Mouse (Mus musculus) heart, embryonic 13.5 days (tissue): Measurements from ENCODE around the gene Samd4. TPM values are rescaled to one million over a fixed set of nuclear protein-coding genes. Genes with fewer than 3 reads are reported as not detected.

Source experiments
- ATAC-seq: fragments of 200-750 bp; cut with Nextera tagmentation; 2 replicates; pipeline ENCODE4 v1.8.0; 2017; ENCODE audit warnings: moderate TSS enrichment; ENCODE audit not compliant: insufficient number of reproducible peaks, low FRiP score, low TSS enrichment; ENCODE audit errors: extremely low read depth
- H3K27ac ChIP-seq: fragments of 300-500 bp; sonication (generic); replicated peaks from 2 replicates; pipeline ENCODE4 v1.5.1; 2015; ENCODE audit warnings: moderate library complexity, mild to moderate bottlenecking, inconsistent platforms
- H3K27me3 ChIP-seq: fragments of 300-500 bp; sonication (generic); replicated peaks from 2 replicates; pipeline ENCODE4 v1.6.1; 2015; ENCODE audit warnings: mild to moderate bottlenecking, inconsistent platforms
- H3K36me3 ChIP-seq: fragments of 300-500 bp; sonication (generic); 2 replicates; pipeline ENCODE4 v1.6.1; 2015; ENCODE audit warnings: mild to moderate bottlenecking, inconsistent platforms
- H3K4me1 ChIP-seq: fragments of 300-500 bp; sonication (generic); 2 replicates; pipeline ENCODE4 v1.6.1; 2015; ENCODE audit warnings: inconsistent platforms
- H3K4me2 ChIP-seq: fragments of 300-500 bp; sonication (generic); 2 replicates; pipeline ENCODE4 v1.6.1; 2015; ENCODE audit warnings: inconsistent platforms, mild to moderate bottlenecking, moderate library complexity
- H3K4me3 ChIP-seq: fragments of 300-500 bp; sonication (generic); 2 replicates; pipeline ENCODE4 v1.5.1; 2015; ENCODE audit warnings: moderate library complexity, mild to moderate bottlenecking, inconsistent platforms
- H3K9ac ChIP-seq: fragments of 300-500 bp; sonication (generic); 2 replicates; pipeline ENCODE4 v1.6.1; 2015; ENCODE audit warnings: inconsistent platforms, mild to moderate bottlenecking, moderate library complexity
- H3K9me3 ChIP-seq: fragments of 300-500 bp; sonication (generic); 2 replicates; pipeline ENCODE4 v1.6.1; 2016; ENCODE audit warnings: inconsistent platforms
- WGBS: fragments of 180-500 bp; shearing (Covaris S2); methylation state at CpG from one replicate; pipeline ENCODE4 v1.1.7; 2015; ENCODE audit warnings: mixed read lengths; 5-methylcytosine and 5-hydroxymethylcytosine counted together
- polyA plus RNA-seq: library from polyadenylated mRNA; unstranded; fragments of >200 nt; fragmentation: Nextera tagmentation; extraction: Ambion mirVana; gene quantifications from 2 replicates; pipeline ENCODE4 v1.2.1, GENCODE M21; 2015

The Samd4 gene
- polyA plus RNA-seq, 1 experiment from 2014 or later: 13.4 TPM

- no peak for ATAC-seq
- peak overlapping the region; percentile 54; the same call in 1 of the 2 replicates for H3K27ac ChIP-seq
- H3K9me3 ChIP-seq: no peaks in the 10 kb centered on the region
- no peaks in the 10 kb centered on the region for H3K27me3 ChIP-seq
- 24% methylated on average over 9 of the region's 9 CpGs for WGBS
- peaks cover 68% of the 10 kb centered on the region for H3K4me1 ChIP-seq
- H3K9ac ChIP-seq: no peak overlapping the region
- H3K4me3 ChIP-seq: no peak overlapping the region
- H3K4me2 ChIP-seq: no peak overlapping the region
- peaks cover 10% of the 10 kb centered on the region; the same call in 1 of the 2 replicates for H3K36me3 ChIP-seq
Measured at GRCm38 (mm10) chr14:46955574-46956043, 73.0 kb downstream of the Samd4 start.

- H3K9ac ChIP-seq: no peak overlapping the region
- peaks cover 10% of the 10 kb centered on the region; the same call in 1 of the 2 replicates for H3K36me3 ChIP-seq
- no peaks in the 10 kb centered on the region for H3K9me3 ChIP-seq
- H3K4me3 ChIP-seq: no peak overlapping the region
- 54% methylated on average over 7 of the region's 7 CpGs for WGBS
- ATAC-seq: no peak
- H3K27ac ChIP-seq: peak overlapping the region; percentile 54; the same call in 1 of the 2 replicates
- no peaks in the 10 kb centered on the region for H3K27me3 ChIP-seq
- peaks cover 63% of the 10 kb centered on the region for H3K4me1 ChIP-seq
- H3K4me2 ChIP-seq: no peak overlapping the region
Measured at GRCm38 (mm10) chr14:46956121-46956520, 73.5 kb downstream of the Samd4 start.

DNA sequence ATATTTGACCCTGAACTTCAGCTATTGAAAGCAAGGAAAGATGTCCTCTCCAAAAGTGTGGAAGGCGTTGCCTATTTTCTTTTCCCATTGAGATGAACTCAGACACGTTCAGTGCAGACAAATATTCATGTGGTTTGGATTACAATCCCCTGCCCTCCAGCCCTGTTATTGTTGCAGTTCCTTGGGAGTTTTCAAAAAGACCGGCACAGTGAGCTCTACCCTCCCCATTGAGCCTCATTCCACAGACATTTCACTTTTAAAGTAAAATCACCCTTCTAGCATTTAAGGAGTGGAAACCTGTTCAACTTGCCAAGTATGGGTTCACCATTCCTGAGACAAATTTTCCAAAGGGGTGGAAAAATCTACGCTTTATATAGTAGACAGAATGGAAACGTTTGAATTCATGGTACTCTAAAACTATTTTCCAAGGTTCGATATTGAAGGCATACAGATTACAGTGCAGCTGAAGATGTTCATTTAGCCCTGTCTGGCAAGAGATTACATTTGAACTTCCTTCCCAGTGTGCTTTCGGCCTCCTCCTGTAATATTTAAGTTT is 76.6 kb downstream of the Samd4 start:
- Histone ChIP-seq H3K4me1 (peaks cover 38% of the 10 kb centered on the region), H3K4me2 (no peak overlapping the region), H3K27me3 (no peaks in the 10 kb centered on the region), H3K4me3 (no peak overlapping the region), H3K36me3 (peaks cover 10% of the 10 kb centered on the region; the same call in 1 of the 2 replicates), H3K27ac (no peak overlapping the region), H3K9me3 (no peaks in the 10 kb centered on the region), H3K9ac (no peak overlapping the region)
- WGBS: 72% methylated on average over 7 of the region's 7 CpGs
- ATAC-seq: no peak

GRCm38 (mm10) chr14:46959831-46960230 is 77.2 kb downstream of the Samd4 start:
- H3K27ac ChIP-seq: no peak overlapping the region
- peaks cover 10% of the 10 kb centered on the region; the same call in 1 of the 2 replicates for H3K36me3 ChIP-seq
- H3K4me3 ChIP-seq: no peak overlapping the region
- ATAC-seq: no peak
- H3K27me3 ChIP-seq: no peaks in the 10 kb centered on the region
- WGBS: 75% methylated on average over 2 of the region's 2 CpGs
- H3K4me2 ChIP-seq: no peak overlapping the region
- peaks cover 38% of the 10 kb centered on the region for H3K4me1 ChIP-seq
- H3K9ac ChIP-seq: no peak overlapping the region
- no peaks in the 10 kb centered on the region for H3K9me3 ChIP-seq

DNA sequence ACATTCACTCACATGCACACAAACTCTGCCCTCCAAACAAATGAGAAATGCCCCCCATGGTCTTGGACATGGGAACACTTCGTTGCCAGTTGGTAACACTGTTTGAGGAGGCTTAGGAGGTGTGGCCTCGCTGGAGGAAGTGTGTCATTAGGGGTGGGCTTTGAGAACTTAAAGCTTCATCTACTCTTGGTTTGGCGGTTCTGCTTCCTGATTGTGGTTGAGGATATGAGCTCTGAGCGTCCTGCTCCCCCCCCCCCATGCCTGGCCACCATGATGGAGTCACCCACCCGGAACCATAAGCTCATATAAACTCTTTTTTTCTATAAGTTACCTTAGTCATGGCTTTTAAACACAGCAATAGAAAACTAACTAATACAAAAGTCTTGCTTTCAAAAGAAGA is 80.2 kb downstream of the Samd4 start:
- H3K4me3 ChIP-seq: no peak overlapping the region
- ATAC-seq: no peak

DNA sequence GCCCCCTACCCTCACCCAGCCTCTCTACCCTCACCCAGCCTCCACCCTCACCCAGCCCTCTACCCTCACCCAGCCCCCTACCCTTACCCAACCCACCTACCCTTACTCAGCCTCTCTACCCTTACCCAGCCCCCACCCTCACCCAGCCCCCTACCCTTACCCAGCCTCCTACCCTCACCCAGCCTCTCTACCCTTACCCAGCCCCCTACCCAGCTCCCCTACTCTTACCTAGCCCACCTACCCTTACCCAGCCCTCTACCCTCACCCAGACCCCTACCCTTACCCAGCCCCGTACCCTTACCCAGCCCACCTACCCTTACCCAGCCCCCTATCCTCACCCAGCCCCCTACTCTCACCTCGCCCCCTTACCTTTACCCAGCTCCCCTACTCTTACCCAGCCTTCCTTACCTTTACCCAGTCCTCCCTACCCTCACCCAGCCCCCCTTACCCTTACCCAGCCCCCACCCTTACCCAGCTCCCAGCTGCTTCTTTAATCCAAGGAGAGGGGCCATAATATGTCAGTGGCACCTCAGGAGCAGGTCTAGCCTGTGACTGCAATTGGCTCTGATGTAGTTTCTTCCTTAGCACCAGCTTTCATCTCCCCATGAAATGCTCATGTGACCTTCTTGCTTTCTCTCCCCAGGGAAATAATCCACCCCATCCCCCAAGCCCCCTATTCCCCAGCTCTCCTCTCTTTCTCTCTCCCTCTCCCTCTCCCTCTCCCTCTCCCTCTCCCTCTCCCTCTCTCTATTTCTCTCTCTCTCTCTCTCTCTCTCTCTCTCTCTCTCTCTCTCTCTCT is 81.6 kb downstream of the Samd4 start:
- Histone ChIP-seq H3K4me1 (peaks cover 52% of the 10 kb centered on the region), H3K4me3 (no peak overlapping the region), H3K36me3 (no peaks in the 10 kb centered on the region), H3K9ac (no peak overlapping the region), H3K27ac (no peak overlapping the region), H3K4me2 (no peak overlapping the region), H3K27me3 (no peaks in the 10 kb centered on the region), H3K9me3 (no peaks in the 10 kb centered on the region)
- ATAC-seq: no peak
- 72% methylated on average over 2 of the region's 2 CpGs for WGBS

More for the DNA sequence above, 80.2 kb downstream of the Samd4 start:
- Histone ChIP-seq H3K9me3 (no peaks in the 10 kb centered on the region), H3K4me2 (no peak overlapping the region), H3K9ac (no peak overlapping the region), H3K27ac (no peak overlapping the region), H3K27me3 (no peaks in the 10 kb centered on the region), H3K36me3 (no peaks in the 10 kb centered on the region), H3K4me1 (peaks cover 45% of the 10 kb centered on the region)
- 83% methylated on average over 5 of the region's 5 CpGs for WGBS

- no peaks in the 10 kb centered on the region for H3K27me3 ChIP-seq
- WGBS: 15% methylated on average over 10 of the region's 10 CpGs
- H3K4me1 ChIP-seq: peaks cover 67% of the 10 kb centered on the region
- H3K27ac ChIP-seq: peak overlapping the region; percentile 86
- no peaks in the 10 kb centered on the region for H3K9me3 ChIP-seq
- H3K9ac ChIP-seq: peak overlapping the region; percentile 76
- H3K36me3 ChIP-seq: no peaks in the 10 kb centered on the region
- H3K4me2 ChIP-seq: peak overlapping the region; percentile 66
- H3K4me3 ChIP-seq: peak overlapping the region; percentile 27; the same call in 1 of the 2 replicates
- peak; percentile 35; the same call in 1 of the 2 replicates for ATAC-seq
Measured at GRCm38 (mm10) chr14:46966206-46966605, 83.6 kb downstream of the Samd4 start.

DNA sequence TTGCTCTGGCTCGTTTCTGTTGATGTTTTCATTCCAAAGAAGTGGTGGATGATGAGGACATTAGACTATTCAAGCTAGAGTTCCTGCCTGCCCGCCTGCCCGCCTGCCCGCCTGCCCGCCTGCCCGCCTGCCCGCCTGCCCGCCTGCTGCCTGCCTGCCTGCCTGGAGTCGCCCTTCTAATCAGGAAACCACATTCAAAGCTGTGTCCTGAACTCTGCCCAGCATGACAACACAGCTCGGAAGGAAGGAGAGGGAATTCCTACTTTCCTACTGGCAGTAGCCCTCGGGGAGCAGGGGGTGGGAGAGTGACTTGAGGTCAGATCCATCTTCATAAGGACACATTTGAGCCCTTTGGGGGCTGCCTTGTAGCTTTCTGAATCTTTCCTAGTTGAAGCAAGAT is 85.4 kb downstream of the Samd4 start:
- ATAC-seq: no peak
- Histone ChIP-seq H3K27me3 (no peaks in the 10 kb centered on the region), H3K9ac (no peak overlapping the region), H3K27ac (0 out of 2 replicates have a peak overlapping the region, but pooled peaks have one; percentile 86), H3K4me3 (no peak overlapping the region), H3K9me3 (no peaks in the 10 kb centered on the region), H3K4me1 (peaks cover 71% of the 10 kb centered on the region), H3K4me2 (no peak overlapping the region), H3K36me3 (0 out of 2 replicates have a peak, but pooled peaks cover 3% of the 10 kb centered on the region)
- WGBS: 57% methylated on average over 11 of the region's 11 CpGs

DNA sequence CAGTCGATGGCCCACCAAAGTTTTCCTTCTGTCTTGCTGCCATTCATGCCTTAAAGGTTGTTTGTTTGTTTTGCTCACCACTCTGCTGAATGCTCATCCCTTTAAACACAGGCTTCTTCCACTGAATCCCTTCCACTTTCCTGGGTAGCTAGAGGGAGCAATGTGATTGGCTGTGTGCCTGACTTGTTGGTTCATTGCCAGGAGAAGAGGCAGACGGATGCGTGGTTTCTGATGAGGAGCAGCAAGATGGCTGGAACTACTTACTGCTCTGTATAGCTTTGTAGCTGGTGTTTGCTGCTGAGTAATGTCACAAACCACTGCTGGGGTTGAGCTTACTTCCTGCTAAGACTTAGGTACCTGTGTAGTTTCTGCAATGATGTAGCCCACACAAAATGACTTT is 88.0 kb downstream of the Samd4 start:
- 49% methylated on average over 3 of the region's 3 CpGs for WGBS
- Histone ChIP-seq H3K4me2 (no peak overlapping the region), H3K9me3 (no peaks in the 10 kb centered on the region), H3K4me3 (no peak overlapping the region), H3K4me1 (peaks cover 75% of the 10 kb centered on the region), H3K27me3 (no peaks in the 10 kb centered on the region), H3K36me3 (0 out of 2 replicates have a peak, but pooled peaks cover 3% of the 10 kb centered on the region), H3K9ac (no peak overlapping the region), H3K27ac (no peak overlapping the region)
- no peak for ATAC-seq

GRCm38 (mm10) chr14:46971802-46972201 is 89.1 kb downstream of the Samd4 start:
- Histone ChIP-seq H3K27me3 (no peaks in the 10 kb centered on the region), H3K4me2 (no peak overlapping the region)

GRCm38 (mm10) chr14:46974874-46975273 is 92.2 kb downstream of the Samd4 start:
- no peak overlapping the region for H3K4me3 ChIP-seq
- H3K4me2 ChIP-seq: no peak overlapping the region
- H3K36me3 ChIP-seq: 0 out of 2 replicates have a peak, but pooled peaks cover 3% of the 10 kb centered on the region
- WGBS: 58% methylated on average over 9 of the region's 9 CpGs
- no peak overlapping the region for H3K9ac ChIP-seq
- no peaks in the 10 kb centered on the region for H3K27me3 ChIP-seq
- no peaks in the 10 kb centered on the region for H3K9me3 ChIP-seq
- no peak for ATAC-seq
- H3K27ac ChIP-seq: no peak overlapping the region
- H3K4me1 ChIP-seq: peaks cover 73% of the 10 kb centered on the region

More at GRCm38 (mm10) chr14:46971802-46972201, 89.1 kb downstream of the Samd4 start:
- no peak overlapping the region for H3K27ac ChIP-seq
- H3K4me3 ChIP-seq: no peak overlapping the region
- no peak; the same call in 1 of the 2 replicates for ATAC-seq
- no peaks in the 10 kb centered on the region for H3K9me3 ChIP-seq
- 74% methylated on average over 2 of the region's 2 CpGs for WGBS
- peaks cover 74% of the 10 kb centered on the region for H3K4me1 ChIP-seq
- no peak overlapping the region for H3K9ac ChIP-seq
- H3K36me3 ChIP-seq: 0 out of 2 replicates have a peak, but pooled peaks cover 3% of the 10 kb centered on the region
